Comparison of ENCODE assay signal across 25 mouse cellular contexts in the genomic region with DNA sequence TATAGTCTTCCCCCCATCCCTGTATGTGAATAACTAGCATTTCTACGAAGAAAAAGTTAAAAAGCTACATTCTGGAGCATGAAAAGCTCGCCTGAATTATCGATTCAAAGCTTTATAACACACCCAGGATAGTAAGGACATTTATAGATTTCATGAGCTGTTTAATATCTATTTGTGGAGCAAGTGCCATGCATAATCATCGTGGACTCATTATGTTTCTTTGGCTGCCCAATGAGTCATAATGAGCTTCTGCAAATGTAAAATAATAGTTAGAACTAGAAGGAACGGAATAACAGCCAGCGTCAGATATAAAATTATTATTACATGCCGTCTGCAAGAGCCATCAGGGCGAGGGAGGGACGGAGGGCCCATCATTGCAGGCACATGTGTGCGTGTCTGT.
"Had no signal": no experiment of that assay in that cellular context is flagged by ENCODE, and none has a peak within 500 bp of the region (broad histone marks: within the 10 kb centered on the region; RNA-seq: fewer than 3 reads in every experiment).

No protein-coding gene starts in this region.

- H3K27ac ChIP-seq: heart, embryonic 13.5 days; heart, embryonic 15.5 days; hindbrain, embryonic 13.5 days; hindbrain, embryonic 15.5 days; hindbrain, postnatal 0 days; kidney, embryonic 15.5 days; kidney, postnatal 0 days; limb, embryonic 13.5 days; limb, embryonic 15.5 days; liver, embryonic 12.5 days; liver, embryonic 14.5 days had no signal

- ATAC-seq: forebrain, postnatal 0 days; hindbrain, postnatal 0 days; intestine, embryonic 16.5 days; liver, embryonic 12.5 days had no signal

- H3K9me3 ChIP-seq: heart, embryonic 15.5 days; hindbrain, embryonic 13.5 days; hindbrain, embryonic 15.5 days; kidney, embryonic 15.5 days; limb, embryonic 15.5 days; liver, embryonic 12.5 days had no signal

- H3K27me3 ChIP-seq: heart, embryonic 13.5 days; heart, embryonic 15.5 days; hindbrain, embryonic 13.5 days; hindbrain, embryonic 15.5 days; kidney, embryonic 15.5 days; limb, embryonic 13.5 days; limb, embryonic 15.5 days; liver, embryonic 12.5 days had no signal

- H3K4me2 ChIP-seq: heart, embryonic 13.5 days; heart, embryonic 15.5 days; hindbrain, embryonic 13.5 days; hindbrain, embryonic 15.5 days; kidney, embryonic 15.5 days; limb, embryonic 13.5 days; limb, embryonic 15.5 days; liver, embryonic 12.5 days had no signal

- DNase-seq: forebrain, postnatal 0 days; gastrocnemius, postnatal 14 days; gastrocnemius, postnatal 36 days; heart, adult 18-20 months; heart, postnatal 14 days; heart, postnatal 36 days; kidney, adult 11 months; kidney, adult 2 months; kidney, adult 9 months; kidney, postnatal 14 days; kidney, postnatal 36 days; layer of hippocampus, postnatal 36 days; left cerebral cortex, postnatal 4 days had no signal

- H3K4me3 ChIP-seq: heart, embryonic 13.5 days; heart, embryonic 15.5 days; hindbrain, embryonic 13.5 days; hindbrain, embryonic 15.5 days; kidney, embryonic 15.5 days; limb, embryonic 13.5 days; limb, embryonic 15.5 days; liver, embryonic 12.5 days had no signal

- H3K9ac ChIP-seq: forebrain, postnatal 0 days; heart, embryonic 13.5 days; heart, embryonic 15.5 days; hindbrain, embryonic 13.5 days; hindbrain, embryonic 15.5 days; kidney, embryonic 15.5 days; limb, embryonic 13.5 days; limb, embryonic 15.5 days; liver, embryonic 12.5 days; liver, embryonic 14.5 days had no signal

- H3K4me1 ChIP-seq: hindbrain, embryonic 13.5 days; hindbrain, embryonic 15.5 days; kidney, embryonic 15.5 days; liver, embryonic 12.5 days had no signal

- H3K36me3 ChIP-seq: heart, embryonic 13.5 days; heart, embryonic 15.5 days; hindbrain, embryonic 13.5 days; hindbrain, embryonic 15.5 days; kidney, embryonic 15.5 days; limb, embryonic 13.5 days; limb, embryonic 15.5 days; liver, embryonic 12.5 days had no signal
